Mouse (Mus musculus): ENCODE data around the gene Gm11146. TPM values are rescaled to one million over a fixed set of nuclear protein-coding genes. Genes with fewer than 3 reads are reported as not detected.

The Gm11146 gene
- polyA plus RNA-seq, 1 experiment, result not detected

DNA sequence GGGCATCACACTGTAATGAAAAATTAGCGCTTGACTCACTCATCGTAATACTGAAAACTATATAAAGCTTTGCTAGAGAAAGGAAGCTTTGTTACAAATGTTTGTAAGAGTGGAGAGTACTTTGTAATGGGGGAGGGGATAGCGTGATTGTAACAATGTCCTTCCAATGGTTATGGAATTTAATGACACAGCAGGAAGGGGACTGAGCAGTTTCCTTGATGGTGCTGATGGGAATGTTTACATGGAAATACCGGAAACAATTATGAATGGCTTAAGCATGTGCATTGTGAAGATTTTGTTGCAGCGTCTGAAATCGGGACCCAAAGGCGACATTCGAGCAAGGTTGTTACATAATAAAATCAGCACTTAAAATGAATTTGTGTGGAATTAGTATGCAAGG is 32.4 kb downstream of the Gm11146 start:
- TF ChIP-seq POLR2A (IDR thresholded peaks at IDR 0.05; ENCODE audit: borderline replicate concordance, low read depth, low read length), result no peak
- TF ChIP-seq CTCF (IDR thresholded peaks at IDR 0.05; ENCODE audit: low read depth, low read length), result no peak
- no peak overlapping the region for H3K27ac ChIP-seq (ENCODE audit: insufficient read depth, low read depth, low read length)
- no peak overlapping the region for H3K4me3 ChIP-seq (ENCODE audit: insufficient read depth, low read length)
- H3K4me1 ChIP-seq (ENCODE audit: control insufficient read depth, insufficient read depth, low read length), result no peaks in the 10 kb centered on the region

DNA sequence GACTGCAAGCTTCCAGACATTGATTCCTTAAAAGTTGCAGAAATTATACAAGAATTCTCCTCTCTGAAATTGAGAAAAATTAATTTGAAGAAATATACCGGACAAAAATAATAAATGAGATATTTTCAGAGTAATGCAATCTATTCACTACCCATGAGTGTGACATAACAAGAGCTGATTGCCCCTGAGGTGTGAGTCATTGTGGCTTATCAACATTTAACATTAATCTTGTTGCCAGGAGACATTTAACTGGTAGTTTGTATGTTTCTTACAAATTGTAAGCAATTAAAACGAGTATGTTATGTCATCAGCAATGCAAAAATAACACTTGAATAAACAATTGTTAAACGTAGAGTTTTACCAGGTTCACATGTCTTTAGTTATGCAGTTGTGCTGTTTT is 33.5 kb downstream of the Gm11146 start:
- Histone ChIP-seq H3K4me1 (ENCODE audit: control insufficient read depth, insufficient read depth, low read length) (no peaks in the 10 kb centered on the region), H3K4me3 (ENCODE audit: insufficient read depth, low read length) (no peak overlapping the region), H3K27ac (ENCODE audit: insufficient read depth, low read depth, low read length) (no peak overlapping the region)
- TF ChIP-seq CTCF (IDR thresholded peaks at IDR 0.05; ENCODE audit: low read depth, low read length) (no peak), POLR2A (IDR thresholded peaks at IDR 0.05; ENCODE audit: borderline replicate concordance, low read depth, low read length) (no peak)

DNA sequence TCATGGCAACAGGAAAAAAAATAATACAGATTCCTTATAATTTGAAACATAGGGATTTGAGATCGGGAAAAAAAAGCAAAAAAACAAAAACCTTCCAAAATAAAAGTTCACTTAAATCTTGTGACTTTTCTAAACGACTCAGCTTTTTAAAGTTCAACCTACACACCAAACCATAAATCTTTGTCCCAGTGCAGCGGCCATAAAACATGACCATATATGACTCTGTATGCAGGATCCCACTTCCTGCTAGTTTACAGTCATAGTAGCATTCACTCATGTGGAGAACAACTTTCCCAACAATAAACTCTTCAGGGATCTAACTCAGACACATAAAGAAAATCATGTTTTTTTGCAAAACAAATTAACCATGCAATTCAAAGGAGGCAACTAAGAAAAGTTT is 39.0 kb downstream of the Gm11146 start:
- TF ChIP-seq CTCF (IDR thresholded peaks at IDR 0.05; ENCODE audit: low read depth, low read length), result no peak
- no peak overlapping the region for H3K27ac ChIP-seq (ENCODE audit: insufficient read depth, low read depth, low read length)
- H3K4me1 ChIP-seq (ENCODE audit: control insufficient read depth, insufficient read depth, low read length), result peaks cover 8% of the 10 kb centered on the region
- no peak overlapping the region for H3K4me3 ChIP-seq (ENCODE audit: insufficient read depth, low read length)

DNA sequence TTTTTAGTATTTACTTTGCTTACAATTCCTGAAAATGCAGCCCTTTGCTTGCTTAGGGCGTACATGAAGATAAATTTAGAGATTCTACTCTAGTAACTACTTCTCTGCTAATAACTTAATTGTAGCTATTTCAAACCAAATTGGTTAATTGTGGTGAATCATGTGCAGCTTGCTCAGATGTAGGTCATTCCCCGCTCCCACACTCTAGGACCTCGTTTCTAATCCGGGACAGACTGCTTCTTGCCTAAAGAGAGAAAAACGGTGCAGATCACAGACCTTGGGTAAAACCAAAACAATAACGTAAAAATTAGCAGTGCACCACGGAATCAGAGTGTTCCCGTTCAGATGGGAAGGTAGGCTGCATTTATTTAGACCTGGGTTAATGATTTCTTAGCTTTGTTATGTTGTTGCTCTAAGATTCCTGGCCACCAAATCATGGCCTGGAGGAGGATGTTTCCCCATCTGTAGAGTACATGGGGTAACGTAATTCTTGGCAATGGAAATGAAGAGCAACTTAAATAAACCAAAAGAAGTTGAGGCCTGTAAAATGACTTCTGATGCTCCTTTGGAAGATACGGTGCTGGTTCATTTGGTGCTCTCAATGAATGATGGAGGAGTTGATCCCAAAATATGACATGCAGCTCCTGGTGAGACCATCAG is 45.3 kb downstream of the Gm11146 start:
- Histone ChIP-seq H3K4me3 (ENCODE audit: insufficient read depth, low read length) (no peak overlapping the region), H3K27ac (ENCODE audit: insufficient read depth, low read depth, low read length) (no peak overlapping the region), H3K4me1 (ENCODE audit: control insufficient read depth, insufficient read depth, low read length) (peaks cover 8% of the 10 kb centered on the region)
- TF ChIP-seq CTCF (IDR thresholded peaks at IDR 0.05; ENCODE audit: low read depth, low read length) (no peak), POLR2A (IDR thresholded peaks at IDR 0.05; ENCODE audit: borderline replicate concordance, low read depth, low read length) (no peak)

DNA sequence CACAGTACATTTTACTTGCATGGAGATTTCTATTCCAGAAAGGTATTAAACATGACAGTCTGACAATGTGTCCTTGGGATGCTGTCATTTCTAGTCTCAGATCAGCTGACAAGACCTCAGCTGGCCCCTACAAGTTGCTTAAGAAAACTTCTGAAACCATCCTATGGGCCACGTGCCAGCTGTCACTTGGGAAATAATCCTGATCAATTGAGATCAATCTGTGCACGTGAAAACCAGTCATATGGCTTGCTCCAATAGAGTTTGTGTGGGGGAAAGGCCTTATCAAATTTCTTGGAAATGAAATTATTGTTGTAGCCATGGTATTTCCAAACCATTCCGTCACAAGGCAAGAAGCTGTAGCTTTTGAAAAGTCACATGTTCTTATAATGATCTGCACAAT is 50.8 kb downstream of the Gm11146 start:
- no peak for TF ChIP-seq CTCF (IDR thresholded peaks at IDR 0.05; ENCODE audit: low read depth, low read length)
- TF ChIP-seq POLR2A (IDR thresholded peaks at IDR 0.05; ENCODE audit: borderline replicate concordance, low read depth, low read length), result no peak
- H3K27ac ChIP-seq (ENCODE audit: insufficient read depth, low read depth, low read length), result no peak overlapping the region
- no peak overlapping the region for H3K4me3 ChIP-seq (ENCODE audit: insufficient read depth, low read length)
- H3K4me1 ChIP-seq (ENCODE audit: control insufficient read depth, insufficient read depth, low read length), result no peaks in the 10 kb centered on the region

All from bone marrow macrophage, adult 2 months (primary cell).